Mouse (Mus musculus) kidney, adult 18-20 months (tissue): ENCODE measurements around the gene Raet1e.
A peak's percentile ranks its signal among the peaks of the same experiment; 100 is the strongest.
"Not testable (repeated sequence)": the region's sequence is repeated elsewhere in the genome, so short reads cannot be mapped to it uniquely, and the experiment has no call there.

Experiments used
- DNase-seq: peaks from one replicate; pipeline ENCODE4 v3.0.0; 2021

The Raet1e gene

GRCm38 (mm10) chr10:22158310-22158999 lies at the start of gene Raet1e, which contains the start of gene H60b:
TSS of gene Raet1e (plus strand) at chr10:22158569.
TSS of gene H60b (plus strand) at chr10:22158586.
- peak; percentile 72 for DNase-seq

DNA sequence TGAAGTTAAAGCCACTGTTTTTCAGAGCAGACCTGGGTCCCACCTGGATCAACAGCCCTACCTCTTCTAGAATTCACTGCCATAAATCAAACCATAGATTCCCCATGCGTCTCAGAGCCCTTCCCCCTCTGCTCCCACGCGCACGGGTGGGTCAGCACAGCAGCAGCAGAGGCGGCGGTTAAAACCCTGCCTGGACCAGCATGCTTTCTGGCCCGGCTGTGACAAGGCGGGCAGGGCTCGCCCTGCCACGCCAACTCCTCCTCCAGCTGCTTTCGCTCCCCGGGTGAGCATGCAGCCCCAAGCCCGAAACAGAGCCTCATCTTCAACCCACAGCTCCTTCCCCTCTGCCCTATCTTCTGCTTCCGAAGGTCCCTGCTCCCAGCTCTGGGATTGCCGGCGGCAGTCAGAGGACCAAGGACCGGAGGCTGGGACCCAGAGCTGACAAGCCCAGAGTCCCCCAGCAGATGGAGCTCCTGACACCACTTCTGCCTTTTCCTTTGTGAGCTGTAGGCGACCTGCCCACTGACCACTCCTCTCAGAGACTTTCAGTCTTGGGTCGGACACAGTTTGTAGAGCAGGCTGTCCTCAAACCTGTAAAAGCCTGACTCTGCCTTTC lies 17.6 kb upstream of the Raet1e start:
- peak; percentile 85 for DNase-seq

DNA sequence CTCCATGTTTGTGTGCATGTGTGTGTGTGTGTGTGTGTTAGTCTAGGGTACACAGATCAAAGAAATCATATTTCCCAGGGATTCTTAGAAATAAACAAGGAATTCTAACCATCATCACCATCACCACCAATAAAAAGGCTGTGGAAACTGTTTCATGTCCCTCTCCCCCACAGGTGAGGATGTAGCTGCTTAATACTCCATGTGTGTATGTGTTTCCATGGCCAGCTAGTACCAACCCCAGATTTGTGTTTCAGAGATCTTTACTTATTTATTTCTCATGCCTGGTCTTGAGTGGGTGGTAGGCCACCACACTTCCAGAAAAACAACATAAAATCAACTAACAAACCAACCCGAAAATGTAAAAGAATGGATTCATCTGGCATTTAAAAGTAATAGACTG lies 16.2 kb upstream of the Raet1e start:
- not testable (repeated sequence) for DNase-seq

DNA sequence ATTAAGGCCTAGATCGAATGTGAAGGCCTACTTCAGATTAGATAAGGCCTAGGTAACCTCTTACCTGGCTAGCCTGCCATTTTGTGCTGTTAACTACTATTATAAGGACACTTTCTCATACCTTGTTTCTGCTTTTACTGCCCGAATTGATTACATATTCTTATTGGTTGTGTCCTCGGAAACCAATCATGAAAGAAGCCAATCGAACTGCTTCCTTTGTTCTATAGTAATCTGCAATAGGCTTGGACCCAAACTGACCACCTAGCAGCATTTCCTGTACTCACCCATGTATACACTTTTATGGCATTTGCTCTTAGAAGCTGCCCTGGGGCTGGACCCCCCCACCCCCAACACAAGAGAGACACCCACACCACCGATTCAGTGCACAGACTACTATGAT lies 15.4 kb upstream of the Raet1e start:
- no peak for DNase-seq

DNA sequence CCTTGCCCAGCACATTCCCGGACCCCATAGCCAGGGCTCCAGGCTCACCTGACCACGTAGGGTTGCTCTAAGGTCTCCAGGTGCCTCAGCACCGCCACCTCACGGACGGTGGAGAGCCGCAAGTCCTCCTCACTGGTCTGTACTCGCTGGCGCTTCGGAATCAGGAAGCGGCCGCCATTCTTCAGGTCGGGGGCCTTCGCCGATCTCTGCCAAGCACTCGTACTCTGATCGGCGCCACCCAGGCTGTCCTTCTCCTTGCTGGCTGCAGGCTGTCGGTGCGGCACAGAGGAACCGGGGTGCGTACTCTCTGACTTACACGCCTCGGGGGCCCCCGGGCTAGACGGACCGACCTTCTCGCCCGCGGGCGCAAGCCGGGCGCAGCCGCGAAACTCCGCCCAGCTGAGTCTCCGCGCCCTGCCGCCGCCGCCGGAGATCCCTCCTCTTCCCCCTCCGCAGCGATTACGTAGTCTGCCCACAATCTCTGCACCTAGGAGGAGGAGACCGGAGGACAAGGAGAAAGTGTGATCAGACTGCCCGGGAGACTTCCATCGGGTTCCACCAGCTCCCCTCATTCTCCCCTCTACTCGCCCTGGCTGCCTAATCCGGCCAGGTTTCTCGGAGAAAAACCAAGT lies 9.8 kb upstream of the Raet1e start:
- peak; percentile 86 for DNase-seq

- DNase-seq, result peak; percentile 55
Observed at GRCm38 (mm10) chr10:22149073-22149690, 9.2 kb upstream of the Raet1e start, which contains the start of gene E030030I06Rik. TSS of gene E030030I06Rik (minus strand) at chr10:22149270.

GRCm38 (mm10) chr10:22149691-22150465 lies 8.5 kb upstream of the Raet1e start:
- peak; percentile 52 for DNase-seq

DNA sequence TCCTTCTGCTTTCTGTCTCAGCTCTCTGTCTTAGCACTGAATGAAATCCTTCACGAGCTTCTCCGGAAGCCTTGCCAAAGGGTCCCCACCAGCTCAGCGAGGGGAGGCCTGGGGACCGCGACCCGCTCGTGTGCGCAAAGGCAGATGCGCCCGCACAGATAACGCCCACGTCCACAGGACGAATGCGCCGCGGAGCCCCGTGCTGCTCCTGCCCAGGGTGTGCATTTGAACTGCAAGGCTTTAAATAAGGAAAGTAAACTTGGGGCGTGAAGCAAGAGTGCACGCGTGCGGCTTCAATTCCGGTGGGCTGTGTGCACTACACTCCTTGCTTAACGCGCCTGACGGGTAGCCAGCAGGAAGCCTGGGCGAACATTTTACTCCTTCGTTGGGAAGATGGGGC lies 7.8 kb upstream of the Raet1e start:
- peak; percentile 40 for DNase-seq

GRCm38 (mm10) chr10:22151056-22151862 lies 7.1 kb upstream of the Raet1e start:
- peak; percentile 13 for DNase-seq

GRCm38 (mm10) chr10:22151863-22152640 lies 6.3 kb upstream of the Raet1e start:
- peak; percentile 11 for DNase-seq

- peak; percentile 15 for DNase-seq
Observed at GRCm38 (mm10) chr10:22153147-22153690, 5.2 kb upstream of the Raet1e start.

DNA sequence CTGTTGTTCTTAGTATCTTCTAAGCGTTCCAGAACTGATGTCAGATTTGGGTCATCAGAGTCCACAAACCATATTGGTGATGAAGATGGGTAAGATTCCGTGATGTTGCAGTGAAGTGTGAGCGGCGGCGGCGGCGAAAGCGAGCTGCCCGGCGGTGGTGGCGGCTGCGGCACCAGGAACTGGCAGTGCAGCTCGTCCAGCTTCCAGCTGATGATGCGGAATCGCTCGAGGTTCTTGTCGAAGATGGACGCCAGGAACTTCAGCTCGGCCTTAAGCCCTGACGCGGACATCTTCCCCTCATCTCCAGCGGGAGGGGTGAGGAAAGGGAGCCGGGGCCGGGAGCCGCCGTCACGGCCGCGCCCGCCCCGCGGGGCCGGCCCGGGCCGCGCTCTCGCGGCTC lies 4.2 kb upstream of the Raet1e start:
- peak; percentile 43 for DNase-seq

DNA sequence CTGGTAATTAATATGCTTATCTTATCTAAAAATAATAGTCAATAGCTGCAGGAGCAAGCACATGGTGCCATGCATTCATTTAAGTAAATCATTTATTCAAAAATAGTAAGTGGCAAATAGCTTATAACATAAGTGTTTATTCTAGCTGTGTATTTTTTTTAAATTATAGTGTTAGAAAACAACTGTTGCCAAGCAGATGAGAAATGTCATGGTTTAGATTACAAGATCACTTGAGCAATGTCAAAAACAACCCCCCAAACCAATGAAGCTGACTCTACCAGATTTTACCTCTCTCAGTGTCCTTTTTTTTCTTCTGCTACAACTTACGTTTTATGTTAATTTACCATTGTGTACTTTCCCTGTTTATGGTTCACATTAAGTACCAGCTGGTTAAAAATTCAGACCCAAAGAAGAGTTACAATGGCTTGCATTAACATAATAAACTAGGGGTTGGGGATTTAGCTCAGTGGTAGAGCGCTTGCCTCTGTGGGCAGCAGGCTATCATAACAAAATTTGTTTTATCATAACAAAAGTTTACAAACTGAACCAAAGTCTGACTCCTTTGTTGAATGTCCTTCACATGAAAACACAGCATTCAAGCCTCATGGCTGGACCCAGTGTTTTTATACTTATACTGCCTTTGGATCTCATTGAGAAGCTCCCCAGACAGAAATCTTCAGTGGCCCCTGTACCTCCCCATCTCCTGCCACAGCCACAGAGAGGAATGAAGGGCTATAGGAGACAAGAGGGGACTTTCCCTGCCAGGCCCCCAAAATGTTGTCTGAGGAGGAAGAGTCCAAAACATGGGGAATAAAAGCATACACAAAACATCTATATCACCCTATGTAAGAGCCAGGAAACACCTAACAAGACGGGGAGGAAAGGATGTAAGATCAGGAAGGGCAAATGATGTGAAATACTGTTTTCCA lies 3.2 kb upstream of the Raet1e start:
- no peak for DNase-seq

DNA sequence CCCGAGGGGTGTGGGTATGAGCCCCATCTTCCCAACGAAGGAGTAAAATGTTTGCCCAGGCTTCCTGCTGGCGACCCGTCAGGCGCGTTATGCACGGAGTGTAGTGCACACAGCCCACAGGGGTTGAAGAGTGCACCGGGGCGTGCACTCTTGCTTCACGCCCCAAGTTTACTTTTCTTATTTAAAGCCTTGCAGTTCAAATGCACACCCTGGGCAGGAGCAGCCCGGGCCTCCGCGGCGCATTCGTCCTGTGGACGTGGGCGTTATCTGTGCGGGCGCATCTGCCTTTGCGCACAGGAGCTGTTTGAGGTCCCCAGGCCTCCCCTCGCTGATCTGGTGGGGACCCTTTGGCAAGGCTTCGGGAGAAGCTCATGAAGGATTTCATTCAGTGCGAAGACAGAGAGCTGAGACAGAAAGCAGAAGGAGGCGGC lies 777 bp downstream of the Raet1e start:
- no peak for DNase-seq

GRCm38 (mm10) chr10:22159581-22160140 lies 1.3 kb downstream of the Raet1e start:
- DNase-seq, result no peak

DNA sequence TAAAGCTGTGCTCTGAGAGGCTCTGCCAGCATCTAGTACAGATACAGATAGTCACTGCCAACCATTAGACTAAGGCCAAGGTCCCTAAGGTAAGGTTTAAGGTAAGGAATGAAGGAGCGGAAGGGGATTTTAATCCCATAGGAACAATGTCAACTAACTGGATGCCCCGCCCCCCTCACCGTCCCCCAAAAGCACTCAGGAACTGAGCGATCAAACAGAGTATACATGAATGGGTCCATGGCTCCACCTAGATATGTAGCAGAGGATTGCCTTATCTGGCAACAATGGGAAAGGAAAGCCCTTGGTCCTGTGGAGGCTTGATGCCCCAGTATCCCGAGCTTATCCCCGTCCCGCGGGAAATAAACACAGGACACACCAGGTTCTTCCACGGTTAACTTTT lies 4.9 kb downstream of the Raet1e start:
- not testable (repeated sequence) for DNase-seq

DNA sequence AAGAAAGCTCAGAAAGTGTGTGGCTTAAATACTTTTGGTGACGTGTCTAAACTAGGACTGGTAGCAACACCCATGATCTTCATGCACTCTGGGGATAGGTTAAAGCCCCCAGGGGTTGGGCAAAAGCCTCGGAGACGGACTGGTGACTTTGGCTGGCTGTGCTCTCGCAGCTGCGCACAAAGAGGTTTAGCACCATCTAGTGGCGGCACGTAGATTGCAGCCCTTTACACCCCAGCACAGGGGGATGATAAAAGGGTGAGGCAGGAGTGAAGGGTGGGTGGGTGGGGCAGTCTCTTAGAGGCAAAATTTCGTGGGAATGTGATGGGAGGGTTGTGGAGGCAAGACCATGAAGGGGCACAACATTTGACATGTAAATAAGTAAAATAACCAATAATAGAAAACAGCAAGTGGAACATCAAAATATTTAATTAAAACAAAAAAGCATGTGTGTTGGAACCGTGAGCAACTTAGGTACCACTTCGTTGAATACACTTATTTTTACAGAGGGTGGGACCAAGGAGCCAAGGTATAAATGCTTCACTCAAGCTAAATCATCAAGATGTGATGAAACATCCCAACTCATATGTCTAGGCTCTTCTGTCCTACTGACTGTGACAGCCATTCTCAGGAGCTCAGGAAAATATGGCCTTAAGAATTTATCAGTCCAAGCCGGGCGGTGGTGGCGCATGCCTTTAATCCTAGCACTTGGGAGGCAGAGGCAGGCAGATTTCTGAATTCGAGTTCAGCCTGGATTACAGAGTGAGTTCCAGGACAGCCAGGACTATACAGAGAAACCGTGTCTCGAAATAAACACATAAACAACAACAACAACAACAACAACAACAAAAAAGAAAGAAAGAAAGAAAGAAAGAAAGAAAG lies 5.6 kb downstream of the Raet1e start:
- DNase-seq, result peak; percentile 81
